Mouse (Mus musculus): ENCODE results near the gene Nop16.

GRCm38 (mm10) chr13:54621155-54621932 lies 31.5 kb upstream of the Nop16 start, which contains the start of gene Faf2:
- TF ChIP-seq POLR2A (IDR thresholded peaks at IDR 0.05; ENCODE audit: insufficient read length, low read depth) (peak; percentile 84), CEBPB (IDR thresholded peaks at IDR 0.05; ENCODE audit: insufficient read depth, poor library complexity, severe bottlenecking) (no peak), MYOG (IDR thresholded peaks at IDR 0.05; ENCODE audit: control insufficient read depth in 1 of 3, insufficient read depth in 1 of 3, insufficient read length in 2 of 3, low read depth in 2 of 3) (peak in 1 of 3 experiments; percentile 4), MAX (IDR thresholded peaks at IDR 0.05; ENCODE audit: low read depth) (no peak), USF1 (IDR thresholded peaks at IDR 0.05; ENCODE audit: low read depth) (no peak)

All from myocyte (in vitro differentiated cells).